Mouse (Mus musculus): Measurements from ENCODE around the gene Rbfox1.

DNA sequence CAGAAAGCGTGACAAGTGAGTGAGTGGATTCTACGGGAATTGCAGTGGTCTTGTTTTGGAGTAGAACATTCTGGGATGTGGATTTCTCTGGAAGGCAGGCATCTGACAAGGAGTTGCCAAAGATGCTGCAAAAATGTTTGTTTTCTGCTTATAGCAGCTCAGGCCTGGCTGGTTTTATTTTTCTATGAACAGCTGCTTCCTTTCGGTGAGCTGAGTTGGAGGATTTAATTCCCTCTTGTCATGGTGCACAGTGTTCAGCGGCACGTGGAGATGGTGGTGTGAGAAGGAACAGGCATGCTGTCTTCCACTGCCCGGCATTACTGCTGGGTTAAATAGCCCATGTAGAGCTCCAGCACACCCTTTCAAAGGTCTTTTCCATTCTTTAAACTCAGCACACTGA lies 428.5 kb downstream of the Rbfox1 start:
- no peak for TF ChIP-seq CTCF (IDR thresholded peaks at IDR 0.05; ENCODE audit: low read depth, low read length)
- no peak for TF ChIP-seq TAL1 (conservative IDR thresholded peaks at IDR 0.05; ENCODE audit: low read depth, low read length)
- no peak for TF ChIP-seq GATA1 (IDR thresholded peaks at IDR 0.05; ENCODE audit: borderline replicate concordance, low read length)
- no peak for TF ChIP-seq POLR2AphosphoS5 (IDR thresholded peaks at IDR 0.05; ENCODE audit: insufficient replicate concordance, low read depth, low read length)
- no peak for TF ChIP-seq GATA2 (IDR thresholded peaks at IDR 0.05; ENCODE audit: borderline replicate concordance, low read depth, low read length)
